Mouse (Mus musculus) heart, adult 8-10 months (tissue): ENCODE measurements around the gene Dapp1. TPM values are rescaled to one million over a fixed set of nuclear protein-coding genes. Genes with fewer than 3 reads are reported as not detected.
"Not testable (repeated sequence)": the region's sequence is repeated elsewhere in the genome, so short reads cannot be mapped to it uniquely, and the experiment has no call there.

Experiments
- DNase-seq: peaks from one replicate; pipeline ENCODE4 v3.0.0; 2022; ENCODE audit warnings: low spot score
- total RNA-seq, 4 experiments: library from RNA; stranded (reverse); gene quantifications; 2 replicates each; pipeline ENCODE4 v1.2.4; 2022

Gene Dapp1
- total RNA-seq, 4 experiments from 2014 or later: 5.5 to 9.2 (median 6.6) TPM

DNA sequence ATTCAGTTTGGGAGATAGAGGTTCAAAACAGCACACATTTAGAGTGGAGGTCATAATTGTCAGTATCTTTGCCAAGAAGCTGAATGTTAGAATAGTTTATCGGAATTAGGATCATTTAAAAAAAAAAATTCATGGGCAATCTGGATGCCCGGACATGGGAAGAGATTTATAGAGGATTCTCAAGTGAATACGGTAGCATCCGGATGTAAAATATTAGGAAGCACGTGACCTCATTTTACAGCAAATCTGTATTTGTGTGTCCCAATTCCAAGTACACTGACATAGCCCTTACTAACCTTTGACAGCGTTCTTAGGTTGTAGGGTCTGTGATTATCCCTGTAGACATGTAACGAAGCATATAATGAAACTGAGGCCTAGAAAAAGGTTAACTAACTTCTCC is 61.9 kb downstream of the Dapp1 start:
- no peak for DNase-seq

DNA sequence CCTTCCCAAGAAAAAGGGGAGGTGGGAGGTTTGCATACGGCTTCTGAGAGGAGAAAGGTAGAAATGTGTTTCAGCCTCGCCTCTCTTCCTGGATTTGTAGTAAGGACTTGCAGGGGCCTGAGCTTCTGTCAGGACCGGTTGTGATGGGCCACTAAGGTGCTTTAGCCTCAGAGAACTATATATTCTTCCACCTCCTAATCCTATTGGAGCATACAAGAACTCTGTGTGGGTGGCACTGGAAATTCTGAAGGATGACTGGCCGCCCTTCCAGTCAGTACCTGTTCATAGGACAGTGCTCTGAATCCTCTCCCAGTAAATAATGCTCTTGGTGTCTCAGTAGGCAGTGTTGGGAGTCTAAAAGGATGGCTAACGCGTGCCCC is 62.4 kb downstream of the Dapp1 start:
- no peak for DNase-seq

- peak; percentile 82 for DNase-seq
Measured at GRCm38 (mm10) chr3:137918172-137918931, 63.0 kb downstream of the Dapp1 start, which contains the start of gene Lamtor3. Lamtor3 (plus strand) TSS chr3:137918506.

DNA sequence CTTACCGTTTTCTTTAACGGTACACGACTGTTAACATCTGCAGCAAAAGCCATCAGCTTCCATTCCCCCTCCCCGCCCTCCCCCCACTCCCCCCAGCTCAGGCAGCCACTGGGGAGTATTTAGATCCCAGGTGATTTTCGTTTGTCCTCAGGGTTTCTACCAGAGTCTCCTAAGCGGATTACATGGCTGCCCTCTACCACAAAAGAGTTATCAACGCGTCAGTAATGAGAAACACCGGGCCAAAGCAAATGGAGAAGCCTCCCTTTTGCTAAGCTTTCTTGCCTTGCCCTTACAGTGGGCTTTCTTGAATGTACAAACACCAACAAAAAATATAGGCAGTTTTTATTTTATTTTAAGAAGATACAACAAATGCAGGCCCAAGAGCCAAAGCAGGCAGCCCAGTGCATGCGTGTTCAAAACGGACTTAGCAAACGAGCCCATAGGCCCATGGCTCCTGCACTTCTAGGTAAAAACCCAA is 63.6 kb downstream of the Dapp1 start:
- no peak for DNase-seq

GRCm38 (mm10) chr3:137914567-137914966 is 66.8 kb downstream of the Dapp1 start:
- not testable (repeated sequence) for DNase-seq

DNA sequence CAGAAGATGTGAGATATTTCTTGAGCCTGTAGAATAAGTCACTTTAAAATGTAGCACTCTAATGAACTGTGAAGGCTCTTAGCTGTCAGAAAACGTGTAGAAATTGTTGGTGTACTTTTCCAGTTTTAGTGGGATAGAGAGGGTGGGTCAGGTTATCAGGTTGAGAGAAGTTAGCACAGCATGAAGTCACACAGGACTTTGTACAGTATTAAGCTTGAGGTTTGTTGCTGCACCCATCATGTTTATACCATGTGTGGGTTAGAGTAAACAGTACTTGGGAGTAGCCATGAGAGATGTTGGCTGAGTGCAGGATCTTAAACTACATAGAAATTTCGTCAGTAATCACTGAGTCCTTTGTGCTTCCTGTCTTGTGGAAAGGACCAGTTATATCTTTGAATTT is 68.3 kb downstream of the Dapp1 start:
- DNase-seq: no peak

DNA sequence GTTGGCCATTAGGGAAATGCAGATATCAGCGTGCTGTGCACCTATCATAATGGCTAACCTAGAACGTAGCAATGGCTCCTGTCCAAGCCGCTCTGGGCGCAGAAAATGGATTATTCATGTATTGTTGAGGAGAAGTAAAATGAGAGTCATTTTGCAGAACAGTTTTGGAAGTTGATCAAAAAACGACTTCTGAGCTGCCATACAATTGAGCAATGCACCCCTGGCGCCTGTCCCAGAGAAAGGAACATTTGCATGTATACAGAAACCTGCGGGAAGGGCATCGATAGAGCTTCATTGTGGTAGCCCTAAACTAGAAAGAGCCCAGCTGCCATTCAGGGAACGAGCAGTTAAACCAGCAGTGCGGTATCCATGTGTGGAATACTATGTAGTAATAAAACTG is 81.2 kb downstream of the Dapp1 start:
- DNase-seq: no peak

- no peak for DNase-seq
Measured at GRCm38 (mm10) chr3:137897685-137898084, 83.7 kb downstream of the Dapp1 start.

DNA sequence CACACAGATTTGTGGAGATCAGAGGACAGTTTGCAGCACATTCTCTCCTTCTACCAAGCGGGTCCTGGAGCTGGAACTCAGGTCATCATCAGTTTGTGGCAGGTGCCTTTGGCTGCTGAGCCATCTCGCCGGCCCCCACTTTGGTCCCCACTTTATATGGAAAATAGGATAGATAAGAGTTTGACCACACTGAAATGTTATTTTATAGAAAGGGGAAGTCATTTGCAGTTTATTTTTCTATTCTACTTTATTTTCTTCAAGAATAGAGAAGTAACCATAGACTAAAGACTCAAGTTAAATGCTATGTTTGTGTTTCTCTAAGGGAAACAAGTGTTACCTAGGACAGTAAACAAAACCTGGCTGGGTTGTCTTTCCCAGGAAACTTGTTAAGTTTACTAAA is 84.5 kb downstream of the Dapp1 start:
- no peak for DNase-seq

DNA sequence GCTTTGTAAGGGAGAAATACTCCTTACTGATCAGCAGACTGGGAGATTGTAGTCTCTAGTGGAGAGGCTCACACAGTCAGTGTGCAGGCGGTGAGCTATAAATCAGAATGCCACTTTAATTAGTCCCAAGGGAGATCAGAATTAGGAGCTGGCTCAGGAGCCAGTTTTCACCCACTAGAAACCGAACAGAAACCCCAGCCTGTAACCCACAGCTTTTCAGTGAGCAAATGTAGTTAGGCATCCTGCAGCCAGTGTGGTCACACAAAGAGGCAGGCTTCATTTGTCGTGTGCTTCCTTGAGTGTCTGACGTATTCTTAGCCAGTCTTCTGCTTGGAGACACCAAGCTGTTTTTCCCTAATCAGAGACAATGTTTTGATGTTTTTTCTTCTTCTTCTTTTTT is 85.0 kb downstream of the Dapp1 start:
- no peak for DNase-seq

DNA sequence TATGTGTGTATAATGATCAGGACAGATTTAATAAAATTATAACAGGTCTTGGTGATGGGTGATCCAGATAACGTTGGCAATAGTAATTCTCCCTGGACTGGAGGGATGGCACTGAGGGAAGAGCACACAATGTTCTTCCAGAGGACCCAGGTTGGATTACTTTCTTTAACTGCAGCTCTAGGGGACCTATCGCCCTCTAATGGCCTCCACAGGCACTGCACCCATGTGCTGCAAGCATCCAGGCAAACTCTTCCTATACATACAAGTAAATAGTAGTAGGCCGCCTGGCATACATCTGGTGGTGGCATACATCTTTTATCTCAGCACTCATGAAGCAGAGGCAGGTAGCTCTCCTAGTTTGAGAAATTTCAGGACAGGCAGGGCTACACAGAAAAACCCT is 86.1 kb downstream of the Dapp1 start:
- no peak for DNase-seq

GRCm38 (mm10) chr3:137893789-137894188 is 87.6 kb downstream of the Dapp1 start:
- no peak for DNase-seq

GRCm38 (mm10) chr3:137892118-137892517 is 89.2 kb downstream of the Dapp1 start:
- DNase-seq: no peak

GRCm38 (mm10) chr3:137891089-137891488 is 90.3 kb downstream of the Dapp1 start:
- no peak for DNase-seq

DNA sequence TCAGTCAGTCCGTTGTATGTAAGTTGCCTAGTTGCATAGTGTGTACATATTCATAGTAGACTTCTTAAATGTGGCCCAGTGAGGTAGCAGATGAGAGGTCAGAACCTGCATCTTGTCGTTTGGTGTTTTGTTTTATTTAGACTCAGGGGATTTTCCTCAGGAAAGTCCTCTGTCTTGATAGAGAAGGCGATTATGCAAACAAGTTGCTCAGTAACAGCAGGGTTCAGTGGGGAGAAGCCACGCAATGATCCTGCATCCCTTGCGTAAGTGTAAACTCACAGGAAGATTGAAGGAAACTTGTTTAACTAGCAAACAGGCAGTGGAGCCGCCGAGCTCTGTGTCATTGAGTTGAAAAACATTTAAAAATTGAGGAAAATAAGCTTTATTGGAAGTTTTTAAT is 93.4 kb downstream of the Dapp1 start:
- no peak for DNase-seq

- no peak for DNase-seq
Measured at GRCm38 (mm10) chr3:137881093-137881492, 100.3 kb downstream of the Dapp1 start.

Other genes with a start within 250 kb of the Dapp1 start
- gene H2afz, start 117.1 kb downstream of the Dapp1 start, total RNA-seq: 10 to 100 TPM; 52.4 to 76.5 (median 66.3) TPM
- 10 to 100 TPM in 2 of 4 experiments, 1 to 10 TPM in 2; 8.4 to 13.3 (median 10.8) TPM for gene Dnajb14, start 113.9 kb downstream of the Dapp1 start, total RNA-seq
- 100 to 1,000 TPM in 1 of 4 experiments, 10 to 100 TPM in 3; 87.5 to 104 (median 90.4) TPM for gene Lamtor3, start 63.0 kb downstream of the Dapp1 start, total RNA-seq
- gene 1110002E22Rik, start 83.5 kb upstream of the Dapp1 start, total RNA-seq: 10 to 100 TPM; 40.6 to 58.5 (median 50.8) TPM
- 1 to 10 TPM in 2 of 4 experiments, under 1 TPM in 2; 0.76 to 1.6 (median 1.1) TPM for gene Gm5105, start 85.8 kb upstream of the Dapp1 start, total RNA-seq
- 1 to 10 TPM; 1.1 to 1.9 (median 1.6) TPM for gene Trmt10a, start 161.9 kb upstream of the Dapp1 start, total RNA-seq
- gene Mttp, start 163.4 kb upstream of the Dapp1 start, total RNA-seq: 1 to 10 TPM; 6.6 to 8.4 (median 7.4) TPM
- gene 4930579F01Rik, start 212.3 kb upstream of the Dapp1 start, total RNA-seq: not detected
- gene Adh7, start 236.2 kb upstream of the Dapp1 start, total RNA-seq: under 1 TPM; 0.11 to 0.81 (median 0.47) TPM